Mouse (Mus musculus) right cerebral cortex, postnatal 25 days (tissue): ENCODE measurements at regions not wholly inside any gene's neighbourhood (a gene's known extent, or its start where the extent isn't known, plus 50 kb on each side); places are given as distances from the start of the nearest gene placed in this dataset.
"Not testable (repeated sequence)": the region's sequence is repeated elsewhere in the genome, so short reads cannot be mapped to it uniquely, and the experiment has no call there.

ENCODE experiments used
- DNase-seq: peaks from one replicate; pipeline ENCODE4 v3.0.0; 2022

DNA sequence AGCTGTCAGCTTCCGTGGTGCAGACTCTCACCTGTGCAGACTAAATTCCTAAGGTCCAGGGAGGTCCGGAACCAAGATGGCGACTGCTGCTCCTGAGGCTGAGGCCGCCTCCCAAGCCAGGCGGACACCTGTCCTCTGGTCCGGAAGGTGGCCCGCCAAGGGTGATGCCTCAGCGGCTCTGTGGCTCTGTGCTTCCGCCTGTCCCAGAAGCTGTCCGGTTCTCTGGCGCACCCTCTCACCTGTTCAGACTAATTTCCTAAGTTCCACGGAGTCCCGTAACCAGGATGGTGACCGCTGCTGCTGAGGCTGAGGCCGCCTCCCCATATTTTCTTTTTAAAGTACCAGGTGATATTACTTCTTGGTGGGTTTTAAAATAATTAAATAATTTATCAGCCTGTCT is 65.4 kb upstream of the B3galnt2 start:
- not testable (repeated sequence) for DNase-seq

DNA sequence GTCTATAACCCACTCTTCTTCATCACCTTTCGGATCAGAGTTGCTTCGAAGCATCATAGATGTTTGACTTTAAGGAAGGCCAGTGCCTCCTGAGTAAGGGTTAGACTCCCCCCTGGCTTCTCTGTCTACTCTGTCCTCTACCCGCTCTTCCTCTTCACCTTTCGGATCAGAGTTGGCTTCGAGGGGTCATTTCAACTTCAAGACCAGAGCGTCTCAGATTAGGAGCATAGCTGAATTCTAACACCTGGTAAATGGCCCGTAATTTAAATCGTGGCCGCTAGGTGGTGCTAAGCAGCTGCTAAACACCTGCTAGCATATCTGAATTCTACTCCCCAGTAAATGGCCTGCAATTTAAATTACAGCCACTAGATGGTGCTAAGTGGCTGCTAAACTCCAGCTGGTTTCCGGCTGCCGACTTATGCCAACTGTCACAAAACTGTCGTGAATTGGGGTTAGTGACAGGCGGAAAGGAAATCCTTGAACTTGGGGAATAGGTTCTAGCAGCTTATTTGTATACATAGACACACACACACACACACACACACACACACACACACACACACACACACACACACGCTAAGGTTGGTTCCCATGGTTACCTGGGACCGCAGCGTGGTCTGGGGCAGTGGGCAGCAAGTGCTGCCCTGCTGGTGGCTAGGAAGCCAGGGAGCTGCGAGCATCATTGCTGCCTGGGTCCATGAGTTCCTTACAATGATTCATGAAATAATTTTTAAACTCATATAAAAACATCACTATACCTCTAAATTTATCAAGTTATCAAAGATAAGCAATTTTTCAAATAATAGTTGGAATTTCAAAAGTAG is 64.8 kb upstream of the B3galnt2 start:
- DNase-seq, result peak; percentile 89

DNA sequence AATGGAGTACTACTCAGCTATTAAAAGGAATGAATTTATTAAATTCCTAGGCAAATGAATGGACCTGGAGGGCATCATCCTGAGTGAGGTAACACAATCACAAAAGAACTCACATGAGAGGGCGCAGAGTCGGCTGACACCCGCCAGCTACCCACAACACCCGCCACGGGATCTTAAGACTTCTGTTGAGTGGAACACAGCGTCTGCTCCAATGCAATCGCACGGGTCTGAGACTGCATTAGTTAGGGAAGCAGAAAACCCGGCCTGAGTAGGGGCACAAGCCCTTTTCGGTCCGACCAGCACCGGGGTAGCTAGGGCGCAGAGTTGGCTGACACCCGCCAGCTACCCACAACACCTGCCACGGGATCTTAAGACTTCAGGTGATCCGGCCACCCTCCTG is 52.1 kb upstream of the B3galnt2 start:
- not testable (repeated sequence) for DNase-seq
